In the genomic region with DNA sequence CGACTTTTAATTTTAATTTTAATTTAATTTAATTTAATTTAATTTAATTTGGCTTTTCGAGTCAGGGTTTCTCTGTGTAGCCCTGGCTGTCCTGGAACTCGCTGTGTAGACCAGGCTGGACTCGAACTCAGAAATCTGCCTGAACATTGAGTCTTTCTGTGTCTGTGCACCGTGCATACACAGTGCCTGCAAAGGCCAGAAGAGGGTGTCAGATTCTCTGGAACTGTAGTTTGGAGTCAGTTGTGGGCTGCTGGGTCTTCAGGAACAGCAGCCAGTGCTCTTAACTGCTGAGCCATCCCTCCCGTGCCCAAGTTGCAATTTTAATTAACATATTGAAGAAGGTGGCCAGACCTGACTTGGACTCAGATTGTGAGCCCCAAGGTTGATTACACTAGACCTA, we compare ENCODE assay signal across 13 mouse cellular contexts. TPM values are rescaled to one million over a fixed set of nuclear protein-coding genes. Genes with fewer than 3 reads are reported as not detected.
DNase-seq lines count a peak whose midpoint lies in the region; ATAC-seq and TF ChIP-seq lines count a peak whose summit lies in the region.
"Had no signal": no experiment of that assay in that cellular context is flagged by ENCODE, and none has a peak within 500 bp of the region (broad histone marks: within the 10 kb centered on the region; RNA-seq: fewer than 3 reads in every experiment).

No protein-coding gene starts in this region.

- H3K9ac ChIP-seq in heart, embryonic 14.5 days (ENCODE audit: low read length): peak overlapping the region; percentile 86
- H3K9ac ChIP-seq in midbrain, embryonic 12.5 days (replicated peaks): no peak overlapping the region
- no peak overlapping the region for H3K9ac ChIP-seq in midbrain, embryonic 16.5 days (ENCODE audit: low read depth, low read length)
- no peak overlapping the region for H3K9ac ChIP-seq in intestine, embryonic 15.5 days
- no peak overlapping the region; the same call in 1 of the 2 replicates for H3K9ac ChIP-seq in stomach, postnatal 0 days (ENCODE audit: low read length)

- H3K4me3 ChIP-seq in heart, embryonic 14.5 days (ENCODE audit: control insufficient read depth in 1 of 2, insufficient read depth in 1 of 2, low read depth in 1 of 2, low read length in 2 of 2): no peak overlapping the region
- no peak overlapping the region for H3K4me3 ChIP-seq in midbrain, embryonic 12.5 days
- no peak overlapping the region; the same call in 1 of the 2 replicates for H3K4me3 ChIP-seq in midbrain, embryonic 16.5 days (ENCODE audit: low read depth, low read length)
- no peak overlapping the region for H3K4me3 ChIP-seq in intestine, embryonic 15.5 days (replicated peaks)
- H3K4me3 ChIP-seq in stomach, postnatal 0 days (ENCODE audit: low read depth, low read length): no peak overlapping the region

- WGBS in heart, embryonic 14.5 days: 65% methylated on average over 6 of the region's 6 CpGs
- WGBS in midbrain, embryonic 12.5 days: 71% methylated on average over 6 of the region's 6 CpGs
- 70% methylated on average over 6 of the region's 6 CpGs for WGBS in midbrain, embryonic 16.5 days
- WGBS in intestine, embryonic 15.5 days: 60% methylated on average over 6 of the region's 6 CpGs
- WGBS in stomach, postnatal 0 days: 53% methylated on average over 6 of the region's 6 CpGs

- peaks cover 14% of the 10 kb centered on the region for H3K36me3 ChIP-seq in heart, embryonic 14.5 days (ENCODE audit: control insufficient read depth, insufficient read depth, low read length)
- H3K36me3 ChIP-seq in midbrain, embryonic 12.5 days: peaks cover 20% of the 10 kb centered on the region
- no peaks in the 10 kb centered on the region for H3K36me3 ChIP-seq in midbrain, embryonic 16.5 days (ENCODE audit: control insufficient read depth, insufficient read depth, low read length)
- H3K36me3 ChIP-seq in intestine, embryonic 15.5 days: peaks cover 10% of the 10 kb centered on the region
- H3K36me3 ChIP-seq in stomach, postnatal 0 days (ENCODE audit: control insufficient read depth, insufficient read depth, low read length): no peaks in the 10 kb centered on the region

- no peak for ATAC-seq in heart, embryonic 14.5 days (ENCODE audit: insufficient number of reproducible peaks, insufficient read depth, low FRiP score, low read depth)
- ATAC-seq in midbrain, embryonic 12.5 days (ENCODE audit: low FRiP score, low read depth): no peak
- no peak for ATAC-seq in midbrain, embryonic 16.5 days
- no peak for ATAC-seq in intestine, embryonic 15.5 days
- ATAC-seq in stomach, postnatal 0 days (ENCODE audit: low FRiP score, low TSS enrichment): no peak

- no peak overlapping the region for H3K27ac ChIP-seq in heart, embryonic 14.5 days (replicated peaks in 1 of 2; ENCODE audit: control insufficient read depth in 1 of 2, insufficient read depth in 1 of 2, low read depth in 2 of 2, low read length in 2 of 2)
- no peak overlapping the region for H3K27ac ChIP-seq in midbrain, embryonic 12.5 days (replicated peaks)
- H3K27ac ChIP-seq in midbrain, embryonic 16.5 days (ENCODE audit: low read length): no peak overlapping the region
- peak overlapping the region; percentile 96 for H3K27ac ChIP-seq in intestine, embryonic 15.5 days
- peak overlapping the region; percentile 94 for H3K27ac ChIP-seq in stomach, postnatal 0 days (replicated peaks)

- H3K4me2 ChIP-seq in heart, embryonic 14.5 days (ENCODE audit: low read length): peak overlapping the region; percentile 79
- peak overlapping the region; percentile 75 for H3K4me2 ChIP-seq in midbrain, embryonic 12.5 days (replicated peaks)
- H3K4me2 ChIP-seq in midbrain, embryonic 16.5 days (ENCODE audit: low read length): no peak overlapping the region; the same call in 1 of the 2 replicates
- H3K4me2 ChIP-seq in intestine, embryonic 15.5 days (replicated peaks): peak overlapping the region; percentile 69
- H3K4me2 ChIP-seq in stomach, postnatal 0 days (replicated peaks; ENCODE audit: low read depth): peak overlapping the region; percentile 78

- H3K4me1 ChIP-seq in heart, embryonic 14.5 days (ENCODE audit: control insufficient read depth in 2 of 2, insufficient read depth in 2 of 2, low read length in 2 of 2): peaks cover 7 to 16% of the 10 kb centered on the region in 2 experiments
- peaks cover 11% of the 10 kb centered on the region for H3K4me1 ChIP-seq in midbrain, embryonic 12.5 days
- peaks cover 12% of the 10 kb centered on the region for H3K4me1 ChIP-seq in midbrain, embryonic 16.5 days (ENCODE audit: control insufficient read depth, insufficient read depth, low read length)
- peaks cover 18% of the 10 kb centered on the region; the same call in 1 of the 2 replicates for H3K4me1 ChIP-seq in intestine, embryonic 15.5 days (replicated peaks)
- H3K4me1 ChIP-seq in stomach, postnatal 0 days (replicated peaks; ENCODE audit: control insufficient read depth, insufficient read depth): peaks cover 3% of the 10 kb centered on the region; the same call in 1 of the 2 replicates

- DNase-seq in heart, adult 18-20 months: no peak
- DNase-seq in stomach, postnatal 0 days (ENCODE audit: low spot score): no peak
- DNase-seq in gastrocnemius, postnatal 4 days (ENCODE audit: low spot score in 2 of 2): no peak
- no peak for DNase-seq in adrenal gland, adult 8-10 months
- DNase-seq: adrenal gland, postnatal 25 days; kidney, adult 9 months; left cerebral cortex, postnatal 4 days; right cerebral cortex, postnatal 14 days; thymus, adult 2 months had no signal

- no peak for TF ChIP-seq EP300 in stomach, postnatal 0 days (optimal IDR thresholded peaks at IDR 0.05)

- TF ChIP-seq CTCF in stomach, postnatal 0 days (IDR thresholded peaks at IDR 0.05; ENCODE audit: low read depth): peak; percentile 52

- no peaks in the 10 kb centered on the region for H3K27me3 ChIP-seq in heart, embryonic 14.5 days (ENCODE audit: control insufficient read depth, insufficient read depth, low read length)
- no peaks in the 10 kb centered on the region; the same call in 1 of the 2 replicates for H3K27me3 ChIP-seq in midbrain, embryonic 12.5 days
- H3K27me3 ChIP-seq in midbrain, embryonic 16.5 days (ENCODE audit: control insufficient read depth, insufficient read depth, low read depth, low read length): no peaks in the 10 kb centered on the region
- H3K27me3 ChIP-seq in intestine, embryonic 15.5 days (replicated peaks): no peaks in the 10 kb centered on the region
- H3K27me3 ChIP-seq in stomach, postnatal 0 days (ENCODE audit: control insufficient read depth, insufficient read depth, low read length): no peaks in the 10 kb centered on the region

- no peaks in the 10 kb centered on the region for H3K9me3 ChIP-seq in heart, embryonic 14.5 days (ENCODE audit: control insufficient read depth, low read length)
- no peaks in the 10 kb centered on the region for H3K9me3 ChIP-seq in midbrain, embryonic 12.5 days
- no peaks in the 10 kb centered on the region for H3K9me3 ChIP-seq in midbrain, embryonic 16.5 days (replicated peaks; ENCODE audit: control insufficient read depth, low read length, poor library complexity, severe bottlenecking)
- H3K9me3 ChIP-seq in intestine, embryonic 15.5 days: no peaks in the 10 kb centered on the region
- H3K9me3 ChIP-seq in stomach, postnatal 0 days (ENCODE audit: control insufficient read depth, low read length): no peaks in the 10 kb centered on the region

RNA-seq across cellular contexts. Expression of a gene that starts 2.7 kb away (rescaled TPM):
- polyA plus RNA-seq in heart, embryonic 14.5 days (2014; fragmentation: Nextera tagmentation; extraction: Ambion mirVana): 89.8 and 93.4 TPM in 2 replicates
- total RNA-seq in heart, adult 18-20 months (2021): 10 to 100 TPM; 25.1 to 29.4 TPM
- 175 and 183 TPM in 2 replicates for polyA plus RNA-seq in midbrain, embryonic 12.5 days (2016; fragmentation: Nextera tagmentation; extraction: Ambion mirVana)
- 177 and 198 TPM in 2 replicates for polyA plus RNA-seq in midbrain, embryonic 16.5 days (2015; fragmentation: Nextera tagmentation; extraction: Ambion mirVana)
- 210 and 225 TPM in 2 replicates for polyA plus RNA-seq in intestine, embryonic 15.5 days (2015; fragmentation: Nextera tagmentation; extraction: Ambion mirVana)
- 94.0 and 97.1 TPM in 2 replicates for polyA plus RNA-seq in stomach, postnatal 0 days (2015; fragmentation: Nextera tagmentation; extraction: Ambion mirVana)
- 10 to 100 TPM; 43.3 to 49.6 TPM for total RNA-seq in gastrocnemius, postnatal 4 days (2021)
- 100 to 1,000 TPM; 104 to 122 (median 111) TPM for total RNA-seq in adrenal gland, adult 8-10 months (2022)

RNA-seq across cellular contexts. Expression of a gene that starts 25.3 kb away (rescaled TPM):
- not detected in 2 replicates for polyA plus RNA-seq in heart, embryonic 14.5 days (2014; fragmentation: Nextera tagmentation; extraction: Ambion mirVana)
- total RNA-seq in heart, adult 18-20 months (2021): under 1 TPM in 1 of 2 experiments, not detected in 1; 0.05 TPM
- polyA plus RNA-seq in midbrain, embryonic 12.5 days (2016; fragmentation: Nextera tagmentation; extraction: Ambion mirVana): not detected in 2 replicates
- polyA plus RNA-seq in midbrain, embryonic 16.5 days (2015; fragmentation: Nextera tagmentation; extraction: Ambion mirVana): 0.08 TPM in 1 of 2 replicates, not detected in the other
- polyA plus RNA-seq in intestine, embryonic 15.5 days (2015; fragmentation: Nextera tagmentation; extraction: Ambion mirVana): 0.30 TPM in 1 of 2 replicates, not detected in the other
- 0.08 and 0.16 TPM in 2 replicates for polyA plus RNA-seq in stomach, postnatal 0 days (2015; fragmentation: Nextera tagmentation; extraction: Ambion mirVana)
- under 1 TPM; 0.02 to 0.10 TPM for total RNA-seq in gastrocnemius, postnatal 4 days (2021)
- under 1 TPM in 1 of 4 experiments, not detected in 3; 0.11 TPM for total RNA-seq in adrenal gland, adult 8-10 months (2022)
- total RNA-seq: adrenal gland, postnatal 25 days had no signal

RNA-seq across cellular contexts. Expression of a gene that starts 39.4 kb away (rescaled TPM):
- polyA plus RNA-seq in heart, embryonic 14.5 days (2014; fragmentation: Nextera tagmentation; extraction: Ambion mirVana): 2.3 and 2.5 TPM in 2 replicates
- 1 to 10 TPM in 1 of 2 experiments, under 1 TPM in 1; 0.94 to 1.4 TPM for total RNA-seq in heart, adult 18-20 months (2021)
- 4.6 and 7.1 TPM in 2 replicates for polyA plus RNA-seq in midbrain, embryonic 12.5 days (2016; fragmentation: Nextera tagmentation; extraction: Ambion mirVana)
- polyA plus RNA-seq in midbrain, embryonic 16.5 days (2015; fragmentation: Nextera tagmentation; extraction: Ambion mirVana): 4.4 and 5.5 TPM in 2 replicates
- 5.4 and 6.4 TPM in 2 replicates for polyA plus RNA-seq in intestine, embryonic 15.5 days (2015; fragmentation: Nextera tagmentation; extraction: Ambion mirVana)
- 7.9 and 10.0 TPM in 2 replicates for polyA plus RNA-seq in stomach, postnatal 0 days (2015; fragmentation: Nextera tagmentation; extraction: Ambion mirVana)
- 1 to 10 TPM; 4.0 TPM for total RNA-seq in gastrocnemius, postnatal 4 days (2021)
- total RNA-seq in adrenal gland, adult 8-10 months (2022): 1 to 10 TPM; 3.0 to 4.7 (median 3.5) TPM

RNA-seq across cellular contexts. Expression of a gene that starts 57.4 kb away (rescaled TPM):
- 53.4 and 62.9 TPM in 2 replicates for polyA plus RNA-seq in heart, embryonic 14.5 days (2014; fragmentation: Nextera tagmentation; extraction: Ambion mirVana)
- 10 to 100 TPM; 32.0 to 33.3 TPM for total RNA-seq in heart, adult 18-20 months (2021)
- 47.7 and 52.5 TPM in 2 replicates for polyA plus RNA-seq in midbrain, embryonic 12.5 days (2016; fragmentation: Nextera tagmentation; extraction: Ambion mirVana)
- polyA plus RNA-seq in midbrain, embryonic 16.5 days (2015; fragmentation: Nextera tagmentation; extraction: Ambion mirVana): 36.2 and 36.3 TPM in 2 replicates
- polyA plus RNA-seq in intestine, embryonic 15.5 days (2015; fragmentation: Nextera tagmentation; extraction: Ambion mirVana): 48.8 and 50.7 TPM in 2 replicates
- polyA plus RNA-seq in stomach, postnatal 0 days (2015; fragmentation: Nextera tagmentation; extraction: Ambion mirVana): 35.4 and 35.7 TPM in 2 replicates
- 10 to 100 TPM; 44.6 to 45.1 TPM for total RNA-seq in gastrocnemius, postnatal 4 days (2021)
- total RNA-seq in adrenal gland, adult 8-10 months (2022): 10 to 100 TPM; 26.1 to 36.2 (median 29.8) TPM

Comparison
In these comparisons a context has a peak if more than half of its experiments do, and no peak if none do; other contexts are left out.
1. H3K27ac ChIP-seq: peak in intestine, embryonic 15.5 days (single experiment) and stomach, postnatal 0 days (single experiment); none in heart, embryonic 14.5 days (0 of 2), midbrain, embryonic 12.5 days (single experiment) and midbrain, embryonic 16.5 days (single experiment).